Mouse (Mus musculus): ENCODE measurements around the gene Tmem145. TPM values are rescaled to one million over a fixed set of nuclear protein-coding genes. Genes with fewer than 3 reads are reported as not detected.

Tmem145 gene
- polyA plus RNA-seq, 1 experiment from 2014 or later: 0.67 TPM

- Histone ChIP-seq H3K9me3 (ENCODE audit: control insufficient read depth, low read length) (no peaks in the 10 kb centered on the region), H3K27me3 (ENCODE audit: control insufficient read depth, insufficient read depth, low read length) (no peaks in the 10 kb centered on the region), H3K9ac (ENCODE audit: low read length) (no peak overlapping the region; the same call in 1 of the 2 replicates), H3K4me3 (ENCODE audit: low read depth, low read length) (no peak overlapping the region), H3K27ac (replicated peaks) (peak overlapping the region; percentile 78), H3K4me1 (replicated peaks; ENCODE audit: control insufficient read depth, insufficient read depth) (peaks cover 3% of the 10 kb centered on the region), H3K4me2 (replicated peaks; ENCODE audit: low read depth) (no peak overlapping the region), H3K36me3 (ENCODE audit: control insufficient read depth, insufficient read depth, low read length) (peaks cover 15% of the 10 kb centered on the region)
- ATAC-seq (ENCODE audit: low FRiP score, low TSS enrichment) (no peak), DNase-seq (ENCODE audit: low spot score) (peak; percentile 22)
- no peak for TF ChIP-seq EP300 (optimal IDR thresholded peaks at IDR 0.05)
- no peak for TF ChIP-seq CTCF (IDR thresholded peaks at IDR 0.05; ENCODE audit: low read depth)
- WGBS: 28% methylated on average over 5 of the region's 5 CpGs
Measured at GRCm38 (mm10) chr7:25274571-25274970, 31.3 kb upstream of the Tmem145 start.

- ATAC-seq (ENCODE audit: low FRiP score, low TSS enrichment) (no peak), DNase-seq (ENCODE audit: low spot score) (no peak)
- no peak overlapping the region for H3K4me2 ChIP-seq (replicated peaks; ENCODE audit: low read depth)
- no peak overlapping the region for H3K4me3 ChIP-seq (ENCODE audit: low read depth, low read length)
- TF ChIP-seq CTCF (IDR thresholded peaks at IDR 0.05; ENCODE audit: low read depth): no peak
- no peak for TF ChIP-seq EP300 (optimal IDR thresholded peaks at IDR 0.05)
- no peak overlapping the region; the same call in 1 of the 2 replicates for H3K9ac ChIP-seq (ENCODE audit: low read length)
- peak overlapping the region; percentile 78 for H3K27ac ChIP-seq (replicated peaks)
- no peaks in the 10 kb centered on the region; the same call in none of the 2 replicates for H3K4me1 ChIP-seq (replicated peaks; ENCODE audit: control insufficient read depth, insufficient read depth)
- peaks cover 15% of the 10 kb centered on the region for H3K36me3 ChIP-seq (ENCODE audit: control insufficient read depth, insufficient read depth, low read length)
- no peaks in the 10 kb centered on the region for H3K27me3 ChIP-seq (ENCODE audit: control insufficient read depth, insufficient read depth, low read length)
- WGBS: 66% methylated on average over 3 of the region's 3 CpGs
- no peaks in the 10 kb centered on the region for H3K9me3 ChIP-seq (ENCODE audit: control insufficient read depth, low read length)
Measured at GRCm38 (mm10) chr7:25274996-25275395, 30.9 kb upstream of the Tmem145 start.

DNA sequence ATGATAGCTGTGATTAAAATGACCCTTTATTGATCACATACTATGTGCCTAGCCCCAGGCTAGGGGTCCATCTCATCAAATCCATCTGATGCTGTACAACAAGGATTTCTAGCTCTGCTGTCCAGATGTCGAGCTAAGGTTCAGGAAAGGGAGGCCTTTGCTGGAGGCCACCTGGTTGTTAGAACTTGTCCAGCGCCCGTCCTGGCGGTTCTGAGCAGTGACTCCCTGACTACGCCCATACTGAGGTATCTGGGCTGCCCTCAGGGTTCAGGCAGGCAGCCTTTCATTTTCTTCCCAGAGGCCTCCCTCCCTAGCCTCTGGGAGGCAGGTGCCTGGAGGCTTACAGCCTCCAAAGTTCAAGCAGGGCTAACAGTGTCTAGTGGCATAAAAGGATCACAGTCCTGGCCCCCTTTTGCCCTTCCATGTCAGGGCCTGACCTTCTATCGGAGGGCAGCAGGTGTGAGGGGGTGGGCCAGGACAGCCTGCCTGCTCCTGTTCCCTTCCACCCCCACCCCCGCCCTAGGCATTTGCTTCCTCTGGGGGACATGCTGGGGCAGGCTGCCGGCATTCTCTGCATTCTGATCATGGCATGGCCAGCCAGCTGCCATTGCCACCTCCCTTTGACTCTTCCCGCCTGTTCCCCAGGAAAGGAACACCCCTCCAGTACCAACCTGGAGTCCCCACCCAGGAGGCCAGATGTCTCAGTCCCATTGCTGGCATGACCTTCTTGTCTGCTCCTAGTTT is 30.2 kb upstream of the Tmem145 start:
- TF ChIP-seq EP300 (optimal IDR thresholded peaks at IDR 0.05) (peak; percentile 42), CTCF (IDR thresholded peaks at IDR 0.05; ENCODE audit: low read depth) (no peak)
- ATAC-seq (ENCODE audit: low FRiP score, low TSS enrichment) (no peak), DNase-seq (ENCODE audit: low spot score) (peak; percentile 37)
- H3K4me2 ChIP-seq (replicated peaks; ENCODE audit: low read depth): no peak overlapping the region
- no peaks in the 10 kb centered on the region for H3K27me3 ChIP-seq (ENCODE audit: control insufficient read depth, insufficient read depth, low read length)
- peak overlapping the region; percentile 23; the same call in 1 of the 2 replicates for H3K9ac ChIP-seq (ENCODE audit: low read length)
- no peak overlapping the region for H3K4me3 ChIP-seq (ENCODE audit: low read depth, low read length)
- no peaks in the 10 kb centered on the region for H3K9me3 ChIP-seq (ENCODE audit: control insufficient read depth, low read length)
- 42% methylated on average over 9 of the region's 9 CpGs for WGBS
- peak overlapping the region; percentile 78 for H3K27ac ChIP-seq (replicated peaks)
- peaks cover 4% of the 10 kb centered on the region for H3K4me1 ChIP-seq (replicated peaks; ENCODE audit: control insufficient read depth, insufficient read depth)
- peaks cover 15% of the 10 kb centered on the region for H3K36me3 ChIP-seq (ENCODE audit: control insufficient read depth, insufficient read depth, low read length)

GRCm38 (mm10) chr7:25277405-25277804 is 28.5 kb upstream of the Tmem145 start:
- WGBS: 62% methylated on average over 4 of the region's 4 CpGs
- H3K9me3 ChIP-seq (ENCODE audit: control insufficient read depth, low read length): no peaks in the 10 kb centered on the region
- DNase-seq (ENCODE audit: low spot score): peak; percentile 14
- no peak overlapping the region; the same call in 1 of the 2 replicates for H3K9ac ChIP-seq (ENCODE audit: low read length)
- no peaks in the 10 kb centered on the region for H3K27me3 ChIP-seq (ENCODE audit: control insufficient read depth, insufficient read depth, low read length)
- TF ChIP-seq EP300 (optimal IDR thresholded peaks at IDR 0.05): no peak
- TF ChIP-seq CTCF (IDR thresholded peaks at IDR 0.05; ENCODE audit: low read depth): no peak
- H3K27ac ChIP-seq (replicated peaks): peak overlapping the region; percentile 98
- peaks cover 5% of the 10 kb centered on the region for H3K36me3 ChIP-seq (ENCODE audit: control insufficient read depth, insufficient read depth, low read length)
- H3K4me1 ChIP-seq (replicated peaks; ENCODE audit: control insufficient read depth, insufficient read depth): peaks cover 12% of the 10 kb centered on the region
- H3K4me2 ChIP-seq (replicated peaks; ENCODE audit: low read depth): peak overlapping the region; percentile 88; the same call in 1 of the 2 replicates
- H3K4me3 ChIP-seq (ENCODE audit: low read depth, low read length): no peak overlapping the region
- no peak for ATAC-seq (ENCODE audit: low FRiP score, low TSS enrichment)

- Histone ChIP-seq H3K27ac (replicated peaks) (peak overlapping the region; percentile 98), H3K4me1 (replicated peaks; ENCODE audit: control insufficient read depth, insufficient read depth) (peaks cover 12% of the 10 kb centered on the region), H3K4me3 (ENCODE audit: low read depth, low read length) (peak overlapping the region; percentile 58), H3K4me2 (replicated peaks; ENCODE audit: low read depth) (peak overlapping the region; percentile 88), H3K36me3 (ENCODE audit: control insufficient read depth, insufficient read depth, low read length) (no peaks in the 10 kb centered on the region; the same call in 1 of the 2 replicates), H3K27me3 (ENCODE audit: control insufficient read depth, insufficient read depth, low read length) (no peaks in the 10 kb centered on the region), H3K9me3 (ENCODE audit: control insufficient read depth, low read length) (no peaks in the 10 kb centered on the region), H3K9ac (ENCODE audit: low read length) (no peak overlapping the region; the same call in 1 of the 2 replicates)
- ATAC-seq (ENCODE audit: low FRiP score, low TSS enrichment) (no peak), DNase-seq (ENCODE audit: low spot score) (no peak)
- WGBS: 4% methylated on average over 4 of the region's 4 CpGs
- TF ChIP-seq EP300 (optimal IDR thresholded peaks at IDR 0.05) (no peak), CTCF (IDR thresholded peaks at IDR 0.05; ENCODE audit: low read depth) (no peak)
Measured at GRCm38 (mm10) chr7:25277998-25278340, 27.9 kb upstream of the Tmem145 start.

Data from stomach, postnatal 0 days (tissue).